Mouse (Mus musculus) frontal cortex, postnatal 10 days (tissue): ENCODE measurements around the gene Cacnb3.
A peak's percentile ranks its signal among the peaks of the same experiment; 100 is the strongest.

Experiments used
- DNase-seq, 2 experiments: peaks; one replicate each; pipeline ENCODE4 v3.0.0; 2022; ENCODE audit warnings: low spot score in 2 of 2, mixed read lengths in 1 of 2

Gene Cacnb3

DNA sequence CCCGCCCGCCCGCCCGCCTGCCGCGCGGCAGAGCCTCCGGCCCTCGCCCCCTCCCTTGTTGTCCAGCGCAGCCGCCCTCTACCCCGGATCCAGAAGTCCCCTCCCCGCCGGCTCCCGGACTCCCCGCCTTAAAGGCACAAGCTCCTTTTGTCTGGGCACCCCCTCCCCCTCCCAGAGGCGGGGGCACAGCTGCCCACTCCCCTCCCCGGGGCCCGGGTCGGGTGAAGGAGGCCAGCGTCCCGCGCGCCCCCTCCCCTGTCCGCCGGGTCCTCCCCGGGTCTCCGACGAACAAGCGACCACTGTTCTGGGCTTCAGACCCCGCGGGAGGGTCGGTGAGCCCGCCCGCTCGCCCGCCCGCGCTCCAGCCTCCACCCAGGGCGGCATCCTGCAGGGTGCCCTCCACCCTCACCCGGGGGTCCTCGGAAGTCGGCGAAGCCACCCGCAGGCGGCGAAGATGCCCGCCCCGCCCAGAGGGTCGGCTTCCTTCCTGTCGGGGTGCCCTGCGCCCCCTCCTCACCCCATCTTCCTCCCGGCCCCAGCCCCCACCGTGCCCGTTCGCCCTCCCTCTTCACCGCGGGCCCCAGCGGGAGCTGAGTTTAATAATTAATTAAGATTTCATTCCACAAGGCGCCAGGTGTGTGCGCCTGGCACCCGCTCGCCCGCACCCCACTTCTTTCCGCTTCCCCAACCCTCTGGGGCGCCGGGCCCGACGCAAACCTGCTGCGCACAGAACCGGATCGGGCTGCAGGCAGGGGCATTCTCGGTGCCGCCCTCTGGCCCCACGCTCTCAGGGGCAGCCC, 21.1 kb upstream of the Cacnb3 start, which contains the start of gene Adcy6:
Gene Adcy6, minus strand, starts transcription at position 746 of the 800 bp plus-strand sequence.
- DNase-seq: peak; percentile 81

DNA sequence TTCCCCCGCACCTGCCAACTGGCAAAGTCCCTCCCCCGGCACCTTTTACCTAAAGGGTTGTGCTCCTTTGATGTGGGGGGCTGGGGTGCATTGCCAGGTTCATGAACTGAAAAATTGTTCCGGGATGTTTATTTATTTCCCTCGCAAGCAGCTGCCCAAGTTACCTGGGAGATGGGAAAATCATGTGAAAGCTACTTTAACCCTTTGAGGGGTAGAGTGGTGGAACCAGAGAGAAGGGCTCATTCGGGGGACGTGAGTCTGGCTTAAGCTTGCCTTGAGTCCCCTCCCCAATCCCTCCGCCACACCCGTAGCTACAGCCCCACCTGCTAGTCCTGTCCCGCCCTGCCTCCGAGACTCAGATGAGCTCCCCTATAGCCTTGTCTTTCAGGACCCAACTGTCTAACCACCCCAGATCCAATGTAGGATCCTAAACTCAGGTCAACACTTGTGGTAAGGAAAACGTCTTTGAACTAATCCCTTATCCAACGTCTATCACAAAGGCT, 20.5 kb upstream of the Cacnb3 start:
- no peak for DNase-seq

DNA sequence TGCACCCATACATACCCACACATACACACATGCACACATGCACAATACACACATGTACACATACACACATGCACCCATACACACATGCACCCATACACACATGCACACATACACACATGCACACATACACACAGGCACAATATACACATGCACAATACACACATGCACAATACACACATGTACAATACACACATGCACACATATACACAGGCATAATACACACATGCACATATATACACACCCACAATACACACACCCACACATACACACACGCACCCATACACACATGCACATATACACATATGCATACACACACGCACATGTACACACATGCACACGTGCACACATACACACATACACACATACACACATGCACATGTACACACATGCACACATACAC, 18.4 kb upstream of the Cacnb3 start:
- DNase-seq: no peak

DNA sequence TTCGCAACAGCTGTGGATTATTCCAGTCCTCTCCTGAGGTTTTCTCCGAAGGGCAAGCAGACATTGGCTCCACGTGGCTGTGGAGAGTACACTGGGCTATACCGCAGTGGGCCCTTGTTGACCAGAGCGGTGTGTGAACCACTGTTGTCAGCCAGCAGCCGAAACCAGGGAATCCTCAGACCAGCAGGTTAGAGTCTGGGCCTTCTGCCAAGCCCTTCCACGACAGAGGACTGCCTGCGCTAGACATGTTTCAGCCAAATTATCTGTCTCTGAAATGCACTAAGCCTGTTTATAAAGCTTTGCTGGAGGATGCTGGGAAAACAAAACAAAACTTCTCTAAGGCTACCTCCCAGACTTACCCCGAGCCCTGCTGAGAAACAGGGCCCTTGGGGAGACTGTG, 16.1 kb upstream of the Cacnb3 start:
- DNase-seq: no peak

DNA sequence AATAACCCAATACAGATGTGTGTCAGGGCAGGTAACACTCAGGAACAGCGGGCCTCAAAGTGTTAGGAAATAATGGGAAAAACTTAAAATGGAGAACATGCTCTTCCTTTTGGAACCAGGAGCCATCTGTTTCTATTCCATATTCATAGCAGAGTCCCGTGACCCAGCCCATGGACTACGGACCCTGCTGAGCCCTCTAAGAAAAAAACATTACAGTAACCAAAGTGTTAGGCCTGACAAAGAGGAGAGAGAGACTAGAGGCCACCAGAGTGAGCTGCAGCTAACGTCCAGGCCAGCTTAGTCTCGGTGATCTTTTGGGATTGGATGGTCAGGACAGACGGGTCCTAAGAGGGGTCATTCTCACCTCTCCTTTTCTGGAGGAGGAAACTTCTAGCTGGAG, 15.7 kb upstream of the Cacnb3 start:
- DNase-seq: no peak

DNA sequence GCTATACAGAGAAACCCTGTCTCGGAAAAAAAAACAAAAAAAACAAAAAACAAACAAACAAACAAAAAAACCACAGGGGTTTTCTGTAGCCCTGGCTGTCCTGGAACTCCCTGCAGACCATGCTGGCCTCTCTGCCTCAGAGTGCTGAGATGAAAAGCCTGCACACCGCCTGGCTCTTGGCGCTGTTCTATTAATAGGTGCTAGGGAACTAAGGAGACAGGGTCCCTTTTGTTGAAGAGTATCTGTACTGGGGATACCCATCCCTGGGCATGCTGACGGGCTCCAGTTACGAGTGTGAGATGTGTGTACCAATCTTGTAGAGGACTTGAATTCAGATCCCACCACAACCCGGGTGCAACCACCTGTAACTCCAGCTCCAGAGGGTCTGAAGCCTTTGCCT, 14.9 kb upstream of the Cacnb3 start:
- DNase-seq: no peak

DNA sequence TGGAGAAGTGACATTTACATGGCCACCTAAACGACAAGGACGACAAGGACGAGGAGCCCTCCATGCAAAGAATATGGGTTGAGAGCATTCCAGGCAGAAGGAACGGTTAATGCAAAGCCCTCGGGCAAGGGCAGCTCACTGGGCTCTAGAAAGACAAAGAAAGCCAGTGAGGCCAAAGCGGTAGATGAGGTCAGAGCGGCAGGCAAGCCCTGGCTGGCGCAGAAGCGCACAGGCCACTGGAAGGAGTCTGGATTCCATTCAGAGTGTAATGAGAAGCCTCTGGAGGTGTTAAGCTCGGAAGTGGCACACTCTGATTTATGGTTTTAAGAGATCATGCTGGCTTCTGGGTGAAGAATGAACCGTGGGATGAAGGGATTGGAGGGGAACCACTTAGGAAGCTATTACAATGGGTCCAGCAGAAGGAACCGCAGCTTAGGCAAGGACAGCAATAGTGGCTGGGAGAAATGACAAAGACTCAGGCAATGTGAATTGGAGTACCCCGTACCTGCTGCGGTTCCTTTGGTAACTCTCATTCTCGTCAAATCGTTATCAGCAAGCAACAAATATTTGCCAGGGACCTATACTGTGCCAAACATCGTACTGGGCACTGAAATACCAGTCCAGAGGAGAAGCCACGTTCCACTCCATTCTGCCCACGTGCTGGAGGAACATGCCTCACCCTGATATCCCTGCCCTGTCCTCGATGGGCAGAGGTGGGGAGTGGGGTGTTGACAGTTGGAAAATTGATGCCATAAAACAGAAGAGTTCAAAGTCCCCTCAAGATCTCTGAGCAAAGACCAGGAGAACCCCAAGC, 14.1 kb upstream of the Cacnb3 start:
- DNase-seq: no peak

DNA sequence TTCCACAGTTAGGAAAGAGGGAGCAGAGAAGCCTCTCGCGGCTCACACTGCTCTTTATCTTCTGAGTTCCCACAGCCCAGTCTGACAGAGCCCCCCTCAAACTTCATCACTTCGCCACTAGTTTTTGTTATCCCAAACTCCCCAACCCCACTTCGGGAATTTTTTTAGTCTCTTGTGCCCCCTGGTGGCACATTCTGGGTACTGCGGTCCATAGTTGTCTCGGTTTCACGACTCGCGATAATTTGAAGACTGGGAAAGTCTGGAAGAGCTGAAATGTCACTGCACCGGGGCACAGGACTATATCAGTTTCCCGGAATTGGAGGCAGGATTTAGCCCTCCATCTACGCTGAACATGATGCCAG, 13.5 kb upstream of the Cacnb3 start:
- peak in 1 of 2 experiments; percentile 68 for DNase-seq

DNA sequence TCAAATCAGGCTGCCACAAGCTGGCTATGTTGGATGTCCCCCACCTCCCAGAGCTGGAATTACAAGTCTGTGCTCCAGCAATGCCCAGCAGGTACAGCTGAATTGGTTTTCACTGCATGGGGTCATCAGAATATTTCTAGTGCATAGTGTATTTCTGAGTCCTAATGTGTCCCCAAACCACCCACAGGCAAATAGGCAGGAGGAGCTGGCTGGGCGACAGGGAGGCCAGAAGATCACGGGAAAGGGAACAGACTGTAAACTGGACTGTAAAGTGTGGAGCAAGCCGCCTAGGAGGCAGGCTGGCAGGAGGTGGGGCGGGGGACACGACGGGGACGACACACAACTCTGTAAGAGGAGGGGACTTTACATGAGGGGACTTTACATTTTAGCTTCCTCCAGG, 8.4 kb upstream of the Cacnb3 start:
- DNase-seq: no peak

DNA sequence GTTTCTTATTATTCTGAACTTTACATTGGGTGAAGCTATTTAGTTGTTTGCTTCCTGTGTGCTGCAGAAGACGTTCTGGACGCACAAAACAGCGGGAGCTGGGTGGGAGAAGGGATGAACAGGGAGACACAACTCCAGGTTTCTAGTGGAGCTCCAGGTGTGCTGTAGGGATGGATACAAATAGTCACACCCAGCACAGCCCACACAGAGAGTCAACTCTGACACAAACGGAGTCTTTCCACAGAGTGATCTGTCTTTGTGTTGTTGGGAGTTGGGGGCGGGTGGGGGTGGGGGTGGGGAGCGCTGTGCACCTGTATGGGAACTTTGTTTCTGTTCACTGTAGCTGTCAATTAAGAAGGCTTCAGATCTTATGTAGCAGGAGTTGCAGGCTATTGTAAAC, 7.9 kb upstream of the Cacnb3 start:
- DNase-seq: no peak

DNA sequence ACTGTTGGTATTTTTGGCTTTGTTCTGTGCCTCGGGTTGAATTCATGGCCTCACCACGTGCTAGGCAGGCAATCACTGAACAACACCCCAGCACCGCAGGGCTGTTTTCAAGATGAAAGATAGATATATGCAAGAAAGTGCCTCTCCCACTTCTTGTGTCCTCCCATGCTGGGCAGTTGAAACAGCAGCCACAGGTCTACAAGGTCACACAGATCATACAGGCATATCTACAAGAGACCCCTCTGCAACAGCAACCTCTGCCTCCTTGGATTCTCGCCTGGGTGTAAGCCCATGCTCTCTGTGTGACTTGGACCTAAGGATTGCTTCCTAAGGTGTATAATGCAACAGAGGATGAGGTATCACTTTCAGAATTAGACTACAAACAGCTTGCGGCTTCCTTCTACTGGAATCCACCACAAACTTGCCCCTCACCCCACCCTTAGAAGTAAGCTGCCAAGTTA, 7.2 kb upstream of the Cacnb3 start:
- DNase-seq: no peak

DNA sequence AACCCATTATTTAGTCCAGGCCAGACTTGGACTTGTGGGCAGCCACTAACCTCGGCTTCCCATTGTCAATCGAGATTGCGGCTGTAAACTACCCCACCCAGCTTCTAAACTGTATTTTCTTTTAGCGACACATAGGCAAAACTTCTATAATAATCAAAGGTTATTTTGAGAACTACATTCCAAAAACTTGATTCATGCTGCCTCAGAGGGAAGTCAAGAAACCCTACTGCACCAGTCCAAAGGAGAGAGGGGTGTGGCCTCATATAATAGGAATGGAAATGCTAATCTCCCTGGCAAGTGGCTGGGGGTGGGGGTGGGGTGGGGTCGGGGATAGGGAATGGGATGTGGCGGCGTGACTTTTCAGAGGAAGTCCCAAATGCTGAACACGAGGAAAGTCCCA, 4.6 kb upstream of the Cacnb3 start:
- DNase-seq: no peak

DNA sequence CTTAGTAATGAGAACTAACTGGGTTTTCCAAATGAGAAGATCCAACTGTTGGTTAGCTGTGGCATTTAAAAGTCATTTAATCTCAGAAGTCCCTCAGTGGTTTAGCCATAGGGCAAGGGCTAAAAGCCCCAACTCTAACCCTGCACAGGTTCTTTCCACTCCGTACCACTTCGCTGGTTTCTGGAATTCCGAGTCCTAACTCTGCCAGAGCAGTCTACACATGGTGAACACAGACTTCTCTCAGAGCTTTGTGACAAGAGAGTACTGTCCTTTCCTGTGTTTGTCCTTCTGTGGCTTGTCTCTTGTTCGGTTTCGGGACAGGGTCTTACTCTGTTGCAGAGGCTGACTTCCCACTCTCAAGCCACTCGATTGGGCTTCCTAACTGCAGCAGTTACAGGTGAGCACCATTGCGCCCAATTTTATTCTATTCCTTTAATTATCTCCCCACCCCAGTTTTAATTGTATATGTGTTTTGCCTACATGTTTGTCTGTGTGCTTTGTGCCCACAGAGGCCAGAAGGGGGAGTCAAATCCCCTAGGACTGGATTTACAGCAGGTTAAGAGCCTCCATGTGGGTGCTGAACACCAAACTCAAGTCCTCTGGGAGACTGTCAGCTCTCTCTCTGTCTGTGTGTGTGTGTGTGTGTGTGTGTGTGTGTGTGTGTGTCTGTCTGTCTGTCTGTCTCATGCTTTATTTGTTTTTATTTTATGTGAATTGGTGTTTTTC, 4.0 kb upstream of the Cacnb3 start:
- DNase-seq: no peak

DNA sequence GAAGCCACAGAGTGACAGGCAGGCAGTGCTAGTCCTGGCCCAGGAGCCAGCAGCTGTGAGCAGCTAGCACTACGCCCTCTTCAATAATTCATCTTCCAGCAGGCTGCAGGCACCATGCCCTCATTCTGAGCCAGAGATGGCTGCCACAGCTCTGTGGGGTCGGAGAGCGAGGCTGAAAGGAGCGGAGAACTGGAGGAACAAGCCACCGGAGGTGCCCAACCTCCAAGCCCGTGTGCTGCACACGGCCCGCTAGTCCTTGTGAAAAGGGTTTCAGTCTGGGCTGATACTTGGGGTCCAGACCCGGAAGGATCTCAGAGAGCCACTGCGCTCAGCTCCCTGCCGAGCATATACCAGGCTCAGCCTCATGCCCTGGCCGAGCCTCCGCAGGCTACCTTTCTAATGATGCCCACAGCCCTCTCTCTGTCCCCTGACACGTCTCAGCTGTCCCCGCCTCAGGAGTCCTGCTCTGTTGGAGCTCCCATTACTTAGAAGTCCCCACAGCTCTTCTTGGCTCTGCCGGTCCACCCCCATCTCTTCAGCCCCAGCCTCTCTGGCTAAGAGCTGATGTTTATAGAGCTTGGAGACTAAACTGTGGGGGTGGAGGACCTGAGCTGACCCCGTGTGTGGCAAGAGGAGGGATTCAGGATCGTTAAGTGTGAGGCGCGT, 1.9 kb upstream of the Cacnb3 start:
- DNase-seq: peak in 1 of 2 experiments; percentile 7

DNA sequence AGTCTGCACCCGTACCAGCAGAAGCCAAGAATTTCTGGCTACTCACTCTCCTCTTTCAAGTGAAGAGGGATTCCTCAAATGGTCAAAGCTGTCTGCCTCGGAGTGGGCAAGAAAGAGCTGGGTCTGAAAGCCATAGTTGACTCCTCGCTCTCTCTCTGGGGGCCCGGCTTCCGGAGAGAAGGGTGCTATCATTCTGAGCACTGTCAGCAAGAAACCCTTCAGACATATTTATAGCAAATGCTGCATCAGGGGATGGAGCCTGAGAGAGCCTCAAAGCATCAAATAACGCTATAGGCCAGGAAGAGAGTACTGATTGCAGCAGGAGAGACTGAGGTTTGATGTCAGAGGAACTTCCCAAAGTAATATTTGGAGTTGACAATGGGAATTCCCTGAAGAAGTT, 1.2 kb upstream of the Cacnb3 start:
- no peak for DNase-seq

DNA sequence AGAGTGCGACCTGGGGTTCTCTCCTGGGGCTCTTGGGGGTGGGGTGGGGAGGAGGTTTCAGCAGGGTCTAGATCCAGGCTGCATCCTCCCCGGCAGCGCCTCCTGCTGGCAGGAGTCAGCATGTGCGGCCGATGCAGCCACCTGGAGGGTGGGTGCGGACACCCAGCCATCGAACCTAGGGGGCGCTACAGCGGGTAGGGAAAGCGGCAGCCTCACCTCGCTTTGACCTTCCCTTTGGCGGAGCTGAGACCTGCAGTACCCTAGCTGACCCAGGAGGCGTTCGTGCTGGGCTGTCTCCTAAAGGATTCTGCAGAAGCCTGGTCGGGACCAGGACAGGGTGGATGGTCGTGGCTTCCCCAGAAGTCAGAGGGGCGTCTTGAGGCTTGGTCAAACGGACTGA, 853 bp downstream of the Cacnb3 start:
- DNase-seq: peak in 1 of 2 experiments; percentile 62

DNA sequence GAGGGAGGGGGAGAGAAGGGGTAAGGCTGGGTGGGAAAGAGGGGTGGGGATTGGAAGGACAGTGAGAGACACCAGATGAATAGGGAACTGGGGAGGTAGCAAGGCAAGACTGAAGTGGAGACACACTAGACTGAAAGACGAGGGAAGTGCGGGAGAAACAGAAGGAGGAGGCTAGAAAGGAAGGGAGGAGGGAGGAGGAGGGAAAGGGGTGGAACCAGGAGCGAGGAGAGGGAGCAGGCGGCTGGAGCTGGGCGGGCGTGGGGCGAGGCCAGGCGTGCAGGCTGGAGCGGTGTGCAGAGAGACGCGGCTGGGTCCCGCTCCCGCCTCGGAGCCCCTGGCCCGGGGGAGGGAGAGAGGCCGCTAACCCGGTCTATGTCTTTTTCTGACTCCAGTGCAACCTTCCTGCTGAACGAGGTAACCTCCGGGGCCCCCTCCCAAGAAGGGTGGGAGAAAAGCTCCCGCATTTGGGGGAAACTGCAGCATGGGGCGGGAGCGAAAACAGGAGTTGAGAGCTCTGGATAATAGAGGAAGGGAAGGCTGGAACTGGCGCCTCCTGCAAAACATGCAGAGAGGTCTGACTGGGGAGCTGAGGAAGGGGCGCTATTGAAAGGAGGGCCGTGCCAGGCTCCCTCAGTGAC, 1.6 kb downstream of the Cacnb3 start:
- DNase-seq: peak in 1 of 2 experiments; percentile 67

DNA sequence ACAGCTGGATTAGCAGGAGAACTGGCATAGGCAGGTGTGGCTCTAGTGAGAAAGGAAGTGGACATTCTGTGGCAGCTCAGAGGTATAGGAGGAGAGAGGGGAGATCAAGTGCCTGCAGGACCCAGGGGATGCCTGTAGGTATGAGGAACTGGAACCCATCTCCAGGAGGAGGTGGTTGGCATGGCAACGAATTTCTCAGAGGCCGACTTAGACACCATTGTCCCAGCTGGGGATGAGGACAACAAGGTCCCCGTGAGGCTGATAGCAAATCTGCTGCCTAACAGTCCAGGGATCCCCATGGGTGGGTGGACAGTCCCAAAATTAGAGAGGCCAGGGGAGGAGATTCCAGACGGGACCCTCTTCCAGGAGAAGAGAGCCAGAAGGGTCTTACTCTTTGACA, 2.3 kb downstream of the Cacnb3 start:
- no peak for DNase-seq

DNA sequence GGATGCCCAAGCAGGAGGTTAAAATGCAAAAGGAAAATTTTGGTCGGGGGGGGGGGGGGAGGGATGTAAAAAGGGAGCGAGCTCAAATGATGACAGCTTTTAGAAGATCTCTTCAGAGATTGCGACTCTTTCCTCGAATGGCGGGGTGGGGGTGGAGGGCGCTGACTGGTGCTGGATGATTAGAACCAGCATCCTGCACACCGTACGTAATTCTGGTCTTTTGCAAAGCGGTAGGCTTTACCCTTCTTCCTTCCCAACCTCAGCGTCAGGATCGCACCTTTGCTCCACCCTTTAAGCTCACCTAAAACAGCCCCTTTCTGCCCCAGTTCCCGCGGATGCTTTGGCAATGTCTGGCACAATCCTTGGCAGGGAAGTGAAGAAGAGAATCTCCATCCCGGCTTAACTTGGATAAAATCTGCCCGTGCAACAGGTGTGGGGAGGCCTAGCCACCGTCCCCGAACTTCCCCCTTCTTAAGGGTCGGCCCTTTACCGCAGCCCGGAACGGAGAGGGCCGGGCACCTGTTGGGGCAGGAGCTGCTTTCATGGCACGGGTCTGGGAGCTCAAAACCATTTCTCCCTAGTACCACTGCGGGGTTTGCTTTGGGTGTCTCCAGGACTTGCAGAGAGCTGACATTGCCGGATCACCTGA, 3.3 kb downstream of the Cacnb3 start:
- DNase-seq: no peak

DNA sequence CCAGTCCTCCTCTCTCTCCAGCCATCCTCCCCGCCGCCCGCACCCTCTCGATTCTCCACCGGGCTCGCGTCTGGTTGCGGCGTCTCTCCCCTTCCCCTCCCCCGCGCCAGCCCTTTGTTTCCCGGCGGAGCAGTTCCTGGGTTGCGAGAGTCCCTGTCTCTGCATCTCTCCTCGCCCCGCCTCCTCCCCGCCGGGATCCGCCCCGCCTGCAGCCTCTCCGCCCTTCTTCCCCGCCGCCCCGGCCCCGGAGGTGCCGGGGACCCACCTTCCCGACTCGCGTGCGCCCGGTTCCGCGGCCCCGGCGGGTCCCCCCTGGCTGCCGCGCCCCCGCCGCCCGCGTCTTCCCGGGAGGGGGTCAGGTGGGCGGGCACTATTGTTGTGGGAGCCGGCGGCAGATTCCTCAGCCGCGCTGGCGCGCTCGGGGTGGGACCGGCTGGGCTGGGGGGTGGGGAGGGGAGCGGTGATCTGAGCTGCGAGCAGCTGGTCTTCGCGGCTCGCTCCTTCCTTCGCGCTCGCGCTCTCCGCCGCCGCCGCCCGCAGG, 4.0 kb downstream of the Cacnb3 start:
- DNase-seq: peak; percentile 77 to 80
